In genomic region chr5:35768997-35769396, GRCm38 (mm10) we compare ENCODE assay signal across 26 mouse cellular contexts.
"Had no signal": no experiment of that assay in that cellular context is flagged by ENCODE, and none has a peak within 500 bp of the region (broad histone marks: within the 10 kb centered on the region; RNA-seq: fewer than 3 reads in every experiment).

No protein-coding gene starts in this region.

- DNase-seq: forebrain, postnatal 0 days; gastrocnemius, postnatal 10 days; gastrocnemius, postnatal 36 days; heart, postnatal 36 days; kidney, adult 11 months; kidney, adult 2 months; kidney, adult 9 months; kidney, postnatal 14 days; kidney, postnatal 36 days; layer of hippocampus, adult 9-11 months; layer of hippocampus, postnatal 36 days; left cerebral cortex, postnatal 4 days; liver; liver, embryonic 13.5 days; liver, postnatal 0 days had no signal

- H3K9me3 ChIP-seq: heart, embryonic 13.5 days; heart, embryonic 15.5 days; hindbrain, embryonic 13.5 days; hindbrain, embryonic 15.5 days; kidney, embryonic 15.5 days; limb, embryonic 12.5 days; liver, embryonic 13.5 days; liver, embryonic 15.5 days had no signal

- H3K27me3 ChIP-seq: hindbrain, embryonic 15.5 days; liver, embryonic 13.5 days; liver, embryonic 15.5 days had no signal

- H3K9ac ChIP-seq: forebrain, postnatal 0 days; heart, embryonic 15.5 days; hindbrain, embryonic 13.5 days; hindbrain, embryonic 15.5 days; kidney, embryonic 15.5 days; limb, embryonic 12.5 days; liver, embryonic 13.5 days; liver, embryonic 15.5 days; liver, postnatal 0 days had no signal

- ATAC-seq: forebrain, postnatal 0 days; hindbrain, postnatal 0 days; intestine, embryonic 16.5 days; liver, postnatal 0 days had no signal

- H3K36me3 ChIP-seq: heart, embryonic 13.5 days; heart, embryonic 15.5 days; hindbrain, embryonic 13.5 days; hindbrain, embryonic 15.5 days; kidney, embryonic 15.5 days; limb, embryonic 12.5 days; liver, embryonic 13.5 days; liver, embryonic 15.5 days had no signal

- H3K27ac ChIP-seq: hindbrain, embryonic 13.5 days; hindbrain, embryonic 15.5 days; hindbrain, postnatal 0 days; kidney, embryonic 15.5 days; kidney, postnatal 0 days; limb, embryonic 12.5 days; liver, embryonic 13.5 days; liver, embryonic 15.5 days had no signal

- H3K4me2 ChIP-seq: heart, embryonic 13.5 days; heart, embryonic 15.5 days; hindbrain, embryonic 13.5 days; hindbrain, embryonic 15.5 days; kidney, embryonic 15.5 days; limb, embryonic 12.5 days; liver, embryonic 11.5 days; liver, embryonic 13.5 days; liver, embryonic 15.5 days had no signal

- H3K4me1 ChIP-seq: liver, embryonic 15.5 days had no signal

- H3K4me3 ChIP-seq: heart, embryonic 13.5 days; heart, embryonic 15.5 days; hindbrain, embryonic 13.5 days; hindbrain, embryonic 15.5 days; kidney, embryonic 15.5 days; limb, embryonic 12.5 days; liver, embryonic 13.5 days; liver, embryonic 15.5 days had no signal
